Mouse (Mus musculus) CH12.LX (cell line): ENCODE data around the gene Rgs3. TPM values are rescaled to one million over a fixed set of nuclear protein-coding genes. Genes with fewer than 3 reads are reported as not detected.
A peak's percentile ranks its signal among the peaks of the same experiment; 100 is the strongest.

Experiments
- DNase-seq: peaks from one replicate; pipeline ENCODE4 v3.0.0-alpha.2; 2013; ENCODE audit errors: extremely low read depth
- H3K27ac ChIP-seq: 2 replicates; pipeline ENCODE4 v1.5.1; 2012; ENCODE audit warnings: low read depth, mild to moderate bottlenecking, control low read depth, moderate library complexity; ENCODE audit not compliant: insufficient read depth
- H3K27me3 ChIP-seq: replicated peaks from 2 replicates; pipeline ENCODE3; 2012; ENCODE audit warnings: inconsistent platforms
- H3K36me3 ChIP-seq, 2 experiments: replicated peaks in 1 of 2; 2 replicates each; pipeline versions ENCODE3 to v1.6.1; 2012; ENCODE audit warnings: inconsistent platforms in 1 of 2, low read length in 1 of 2, mild to moderate bottlenecking in 1 of 2, mixed read lengths in 1 of 2, moderate library complexity in 1 of 2; ENCODE audit not compliant: control insufficient read depth in 1 of 2, insufficient read depth in 1 of 2
- H3K4me1 ChIP-seq, 2 experiments: 2 replicates each; pipeline ENCODE4 v1.6.1; 2012; ENCODE audit warnings: inconsistent platforms in 1 of 2, moderate library complexity in 1 of 2; ENCODE audit not compliant: insufficient read depth in 2 of 2, control insufficient read depth in 1 of 2
- H3K4me2 ChIP-seq: 2 replicates; pipeline ENCODE4 v1.6.1; 2012; ENCODE audit warnings: low read depth, mild to moderate bottlenecking, control low read depth; ENCODE audit not compliant: poor library complexity, insufficient read depth, severe bottlenecking
- H3K4me3 ChIP-seq, 3 experiments: fragments of 150-350 bp in 1 of 3; sonication (generic) in 1 of 3; replicated peaks in 1 of 3; 2 replicates each; pipeline versions ENCODE3 to v1.5.1; 2011 to 2012; ENCODE audit warnings: low read depth in 2 of 3, low read length in 2 of 3, mild to moderate bottlenecking in 2 of 3, moderate library complexity in 2 of 3, control low read depth in 1 of 3, improper control_type of control experiment in 1 of 3, inconsistent platforms in 1 of 3, mixed read lengths in 1 of 3; ENCODE audit not compliant: poor library complexity in 1 of 3
- H3K79me2 ChIP-seq: replicated peaks from 2 replicates; pipeline ENCODE4 v1.6.1; 2012; ENCODE audit warnings: mild to moderate bottlenecking, moderate library complexity; ENCODE audit not compliant: control insufficient read depth, poor library complexity, insufficient read depth, severe bottlenecking; ENCODE audit errors: extremely low read depth
- H3K9ac ChIP-seq: 2 replicates; pipeline ENCODE4 v1.6.1; 2012; ENCODE audit warnings: low read depth, mild to moderate bottlenecking, control low read depth, moderate library complexity; ENCODE audit not compliant: insufficient read depth
- H3K9me3 ChIP-seq: replicated peaks from 2 replicates; pipeline ENCODE3; 2012; ENCODE audit warnings: low read length, inconsistent platforms, mixed read lengths
- CHD2 ChIP-seq: IDR thresholded peaks from 2 replicates; pipeline ENCODE4 v1.6.1; 2011; ENCODE audit warnings: low read length, improper control_type of control experiment
- CTCF ChIP-seq, 2 experiments: IDR thresholded peaks in 1 of 2; conservative IDR thresholded peaks in 1 of 2; 2 replicates each; pipeline ENCODE4 v1.5.1; 2011 to 2012; ENCODE audit warnings: low read depth in 2 of 2, low read length in 2 of 2, improper control_type of control experiment in 1 of 2, inconsistent platforms in 1 of 2, mild to moderate bottlenecking in 1 of 2, moderate library complexity in 1 of 2
- E2F4 ChIP-seq: IDR thresholded peaks from 2 replicates; pipeline ENCODE4 v1.6.1; 2011; ENCODE audit warnings: low read depth, low read length, improper control_type of control experiment; ENCODE audit not compliant: insufficient replicate concordance
- EP300 ChIP-seq: IDR thresholded peaks from 2 replicates; pipeline ENCODE4 v1.6.1; 2011; ENCODE audit warnings: low read length, improper control_type of control experiment
- HCFC1 ChIP-seq: IDR thresholded peaks from 2 replicates; pipeline ENCODE4 v1.6.1; 2012; ENCODE audit warnings: low read depth, mild to moderate bottlenecking, inconsistent platforms, low read length, improper control_type of control experiment
- IRF4 ChIP-seq: IDR thresholded peaks from 2 replicates; pipeline ENCODE4 v1.6.1; 2014; ENCODE audit warnings: low read depth, mild to moderate bottlenecking, inconsistent platforms, low read length, improper control_type of control experiment
- JUN ChIP-seq: IDR thresholded peaks from 2 replicates; pipeline ENCODE4 v1.6.1; 2011; ENCODE audit warnings: low read depth, mild to moderate bottlenecking, low read length, improper control_type of control experiment, moderate library complexity; ENCODE audit not compliant: insufficient read depth
- JUND ChIP-seq: conservative IDR thresholded peaks from 2 replicates; pipeline ENCODE4 v1.6.1; 2011; ENCODE audit warnings: low read depth, low read length, improper control_type of control experiment
- MAX ChIP-seq: IDR thresholded peaks from 2 replicates; pipeline ENCODE4 v1.6.1; 2011; ENCODE audit warnings: low read length, improper control_type of control experiment
- MAZ ChIP-seq: IDR thresholded peaks from 2 replicates; pipeline ENCODE4 v1.6.1; 2012; ENCODE audit warnings: low read depth, mild to moderate bottlenecking, inconsistent platforms, low read length, improper control_type of control experiment, moderate library complexity
- MEF2A ChIP-seq: IDR thresholded peaks from 2 replicates; pipeline ENCODE4 v1.6.1; 2014; ENCODE audit warnings: low read depth, mild to moderate bottlenecking, inconsistent platforms, low read length, improper control_type of control experiment, borderline replicate concordance
- MXI1 ChIP-seq: IDR thresholded peaks from 2 replicates; pipeline ENCODE4 v1.6.1; 2011; ENCODE audit warnings: mild to moderate bottlenecking, low read depth, low read length, improper control_type of control experiment
- MYC ChIP-seq: IDR thresholded peaks from 2 replicates; pipeline ENCODE4 v1.6.1; 2011; ENCODE audit warnings: low read depth, mild to moderate bottlenecking, improper control_type of control experiment, low read length
- NELFE ChIP-seq: IDR thresholded peaks from 2 replicates; pipeline ENCODE4 v1.6.1; 2011; ENCODE audit warnings: low read depth, low read length, improper control_type of control experiment
- NRF1 ChIP-seq: IDR thresholded peaks from 2 replicates; pipeline ENCODE4 v1.6.1; 2014; ENCODE audit warnings: low read depth, mild to moderate bottlenecking, inconsistent platforms, low read length, improper control_type of control experiment, moderate library complexity
- POLR2AphosphoS2 ChIP-seq: IDR thresholded peaks from 2 replicates; pipeline ENCODE4 v1.6.1; 2011; ENCODE audit warnings: low read depth, low read length, improper control_type of control experiment
- TCF12 ChIP-seq: IDR thresholded peaks from 2 replicates; pipeline ENCODE4 v1.6.1; 2014; ENCODE audit warnings: low read depth, mild to moderate bottlenecking, inconsistent platforms, low read length, improper control_type of control experiment
- UBTF ChIP-seq: IDR thresholded peaks from 2 replicates; pipeline ENCODE4 v1.6.1; 2012; ENCODE audit warnings: low read depth, mild to moderate bottlenecking, inconsistent platforms, low read length, improper control_type of control experiment, moderate library complexity
- ZC3H11A ChIP-seq: IDR thresholded peaks from 2 replicates; pipeline ENCODE4 v1.6.1; 2012; ENCODE audit warnings: low read depth, mild to moderate bottlenecking, inconsistent platforms, low read length, improper control_type of control experiment
- ZKSCAN1 ChIP-seq: IDR thresholded peaks from 2 replicates; pipeline ENCODE4 v1.6.1; 2012; ENCODE audit warnings: low read depth, inconsistent platforms, low read length, improper control_type of control experiment, borderline replicate concordance
- ZMIZ1 ChIP-seq: IDR thresholded peaks from 2 replicates; pipeline ENCODE4 v1.6.1; 2012; ENCODE audit warnings: low read depth, mild to moderate bottlenecking, inconsistent platforms, low read length, improper control_type of control experiment
- ZNF384 ChIP-seq: IDR thresholded peaks from 2 replicates; pipeline ENCODE4 v1.6.1; 2012; ENCODE audit warnings: low read depth, low read length, improper control_type of control experiment, inconsistent platforms
- dilution Hi-C: fragments of 300-500 bp; cut with MboI; formaldehyde crosslinking; loops from 2 replicates; pipeline ENCODE4 v1.14.3; 2020; ENCODE audit warnings: low sequenced_read_pairs; ENCODE audit not compliant: extremely low pct_unique_long_range_greater_than_20kb, extremely low pct_ligation_motif_present
- in situ Hi-C: fragments of 300-500 bp; cut with MboI; formaldehyde crosslinking; loops from 3 replicates; pipeline ENCODE4 v1.14.3; 2019; ENCODE audit warnings: low sequenced_read_pairs, low pct_ligation_motif_present, low pct_unique_long_range_greater_than_20kb, mixed read lengths
- polyA plus RNA-seq: library from polyadenylated mRNA; unstranded; fragments of >175 nt; gene quantifications from 2 replicates; pipeline ENCODE4 v1.2.1, GENCODE M21; 2012; ENCODE audit warnings: low read depth; ENCODE audit not compliant: insufficient read length
- total RNA-seq, 2 experiments: library from RNA; depleted of rRNA; stranded (reverse); fragments of 300-350 nt in 1 of 2; fragments of >200 nt in 1 of 2; gene quantifications; 2 replicates each; pipeline ENCODE4 v1.2.3; 2012 to 2014

The Rgs3 gene
- total and polyA plus RNA-seq, 3 experiments, result 3.3 to 6.0 (median 3.5) TPM

DNA sequence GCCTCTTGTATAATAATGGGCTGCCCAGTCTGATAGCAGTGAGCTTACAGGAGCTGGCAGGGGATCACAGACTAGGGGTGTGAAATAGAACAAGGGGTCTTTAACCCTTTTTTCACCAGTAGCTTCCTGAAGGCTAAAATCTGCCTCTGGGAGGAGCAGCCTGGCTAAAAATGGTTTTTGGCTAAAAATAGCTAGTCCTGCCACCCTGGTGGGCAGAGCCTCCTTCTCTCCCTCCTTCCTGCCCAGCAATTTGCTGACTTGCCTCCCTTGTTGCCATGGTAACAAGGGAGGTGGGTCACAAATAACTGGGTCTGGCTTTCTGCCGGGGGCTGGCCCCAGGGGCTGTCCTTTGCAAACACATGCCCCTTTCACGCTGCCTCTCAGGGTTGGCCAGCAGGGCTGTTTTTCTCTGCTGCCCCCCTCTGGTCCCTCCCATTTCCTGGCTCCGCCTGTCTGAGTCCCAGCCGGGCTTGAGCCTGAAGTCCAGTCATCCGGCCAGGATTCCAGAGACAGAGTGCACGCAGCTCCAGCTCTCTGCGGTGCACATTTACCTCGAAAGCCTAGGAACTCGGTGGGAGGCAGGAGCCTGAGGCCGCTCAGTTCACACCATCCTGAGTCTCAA lies 139.7 kb downstream of the Rgs3 start:
- Histone ChIP-seq H3K27ac (no peak overlapping the region), H3K36me3 (peaks cover 4 to 83% of the 10 kb centered on the region in 2 experiments), H3K4me2 (no peak overlapping the region), H3K9ac (no peak overlapping the region), H3K79me2 (no peaks in the 10 kb centered on the region), H3K9me3 (no peaks in the 10 kb centered on the region), H3K4me1 (peaks cover 0 to 10% of the 10 kb centered on the region in 2 experiments; a peak in 1 of 4 replicates), H3K27me3 (no peaks in the 10 kb centered on the region), H3K4me3 (no peak overlapping the region)
- dilution Hi-C loops (no loop called here), in situ Hi-C loops (no loop called here)
- peak; percentile 35 for DNase-seq
- TF ChIP-seq ZNF384 (no peak), MXI1 (no peak), IRF4 (no peak), CTCF (conservative IDR thresholded peaks at IDR 0.05 in 1 of 2, IDR thresholded peaks at IDR 0.05 in 1 of 2; ENCODE audit: low read depth in 2 of 2, low read length in 2 of 2) (peak in 1 of 2 experiments; percentile 9; a peak in 1 of 4 replicates), MEF2A (peak; percentile 36; the same call in 1 of the 2 replicates)

DNA sequence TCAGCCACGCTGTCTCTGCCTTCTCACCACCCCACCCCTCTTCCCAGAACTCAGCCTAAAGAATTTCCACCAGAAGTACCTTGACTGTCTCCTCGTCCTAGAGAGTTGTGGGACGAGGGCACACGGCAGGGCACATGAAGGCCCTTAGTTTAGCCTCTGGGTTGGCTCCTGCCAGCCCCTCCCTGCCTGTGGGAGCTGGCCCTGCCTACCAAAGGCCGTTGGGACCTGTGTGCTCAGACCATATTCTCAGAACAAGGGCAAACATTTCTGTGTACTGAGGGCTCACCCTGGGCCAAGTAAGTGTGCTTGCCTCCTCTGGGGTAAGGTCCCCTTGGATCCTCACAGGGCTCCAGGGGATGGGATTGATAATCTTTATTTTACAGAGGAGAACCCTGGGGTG lies 140.8 kb downstream of the Rgs3 start:
- Histone ChIP-seq H3K4me3 (no peak overlapping the region), H3K27me3 (no peaks in the 10 kb centered on the region), H3K27ac (no peak overlapping the region), H3K4me2 (no peak overlapping the region), H3K9me3 (no peaks in the 10 kb centered on the region), H3K4me1 (peaks cover 0 to 10% of the 10 kb centered on the region in 2 experiments; a peak in 1 of 4 replicates), H3K79me2 (no peaks in the 10 kb centered on the region), H3K9ac (no peak overlapping the region), H3K36me3 (peaks cover 4 to 77% of the 10 kb centered on the region in 2 experiments)
- no peak for DNase-seq
- TF ChIP-seq TCF12 (no peak), UBTF (no peak), CTCF (conservative IDR thresholded peaks at IDR 0.05 in 1 of 2, IDR thresholded peaks at IDR 0.05 in 1 of 2; ENCODE audit: low read depth in 2 of 2, low read length in 2 of 2) (no peak), ZKSCAN1 (no peak), CHD2 (no peak), POLR2AphosphoS2 (no peak), ZC3H11A (no peak), MAZ (no peak), MYC (no peak)
- dilution Hi-C loops, result no loop called here
- in situ Hi-C loops, result no loop called here

DNA sequence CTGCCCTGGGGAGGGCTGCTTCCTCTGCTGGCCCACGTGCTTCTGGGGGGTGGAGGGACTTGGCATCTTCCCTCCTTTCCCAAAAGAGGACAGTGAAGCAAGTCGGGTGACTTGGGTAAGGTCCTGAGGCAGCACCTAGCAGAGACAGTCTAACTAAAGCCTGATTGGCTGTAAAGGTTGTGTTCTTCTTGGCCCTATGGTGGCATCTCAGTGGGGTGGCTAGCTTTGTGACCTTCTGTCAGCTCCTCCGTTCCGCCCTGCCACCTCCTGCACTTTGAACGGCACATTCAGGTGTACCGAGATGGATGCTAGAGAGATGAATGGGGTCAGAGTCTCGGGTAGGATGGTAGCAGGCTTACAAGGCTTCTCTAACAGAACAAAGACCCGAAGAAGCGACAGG lies 143.5 kb downstream of the Rgs3 start:
- Histone ChIP-seq H3K4me2 (no peak overlapping the region), H3K79me2 (no peaks in the 10 kb centered on the region), H3K27ac (no peak overlapping the region), H3K36me3 (peaks cover 4 to 55% of the 10 kb centered on the region in 2 experiments), H3K9ac (no peak overlapping the region), H3K4me3 (no peak overlapping the region), H3K4me1 (peaks cover 0 to 7% of the 10 kb centered on the region in 2 experiments; a peak in 2 of 4 replicates), H3K27me3 (no peaks in the 10 kb centered on the region), H3K9me3 (no peaks in the 10 kb centered on the region)
- dilution Hi-C loops, result no loop called here
- no peak for TF ChIP-seq POLR2AphosphoS2
- TF ChIP-seq MEF2A, result no peak
- no peak for TF ChIP-seq MAZ
- TF ChIP-seq NRF1, result no peak
- no peak for TF ChIP-seq ZKSCAN1
- TF ChIP-seq ZMIZ1, result no peak
- TF ChIP-seq NELFE, result no peak
- no peak for TF ChIP-seq ZC3H11A
- TF ChIP-seq HCFC1, result no peak
- no peak for TF ChIP-seq EP300
- TF ChIP-seq CTCF (conservative IDR thresholded peaks at IDR 0.05 in 1 of 2, IDR thresholded peaks at IDR 0.05 in 1 of 2; ENCODE audit: low read depth in 2 of 2, low read length in 2 of 2), result no peak
- no peak for TF ChIP-seq MAX
- TF ChIP-seq E2F4, result no peak
- no peak for TF ChIP-seq JUN
- no peak for TF ChIP-seq MYC
- TF ChIP-seq JUND, result no peak
- TF ChIP-seq IRF4, result no peak
- DNase-seq, result no peak
- in situ Hi-C loops, result no loop called here
